Mouse (Mus musculus) hindbrain, embryonic 11.5 days (tissue): ENCODE results near the gene Slc24a2. TPM values are rescaled to one million over a fixed set of nuclear protein-coding genes. Genes with fewer than 3 reads are reported as not detected.

ENCODE experiments used
- ATAC-seq: fragments of 200-750 bp; cut with Nextera tagmentation; 2 replicates; pipeline ENCODE4 v1.8.0; 2017; ENCODE audit warnings: mild to moderate bottlenecking, moderate TSS enrichment, moderate library complexity; ENCODE audit not compliant: low FRiP score
- DNase-seq: peaks from one replicate; pipeline ENCODE4 v3.0.0-alpha.2; 2015; ENCODE audit warnings: low spot score
- H3K27ac ChIP-seq: fragments of 300-500 bp; sonication (generic); 2 replicates; pipeline ENCODE4 v1.5.1; 2014; ENCODE audit warnings: mild to moderate bottlenecking, low read depth, low read length
- H3K27me3 ChIP-seq: fragments of 300-500 bp; sonication (generic); 2 replicates; pipeline ENCODE4 v1.6.1; 2014; ENCODE audit warnings: mild to moderate bottlenecking, low read length, moderate library complexity, mixed read lengths; ENCODE audit not compliant: control insufficient read depth, insufficient read depth
- H3K36me3 ChIP-seq: fragments of 300-500 bp; sonication (generic); 2 replicates; pipeline ENCODE4 v1.6.1; 2014; ENCODE audit warnings: mild to moderate bottlenecking, low read length, moderate library complexity, mixed read lengths; ENCODE audit not compliant: control insufficient read depth, insufficient read depth
- H3K4me1 ChIP-seq: fragments of 300-500 bp; sonication (generic); replicated peaks from 2 replicates; pipeline ENCODE4 v1.6.1; 2014; ENCODE audit warnings: low read length, mixed read lengths; ENCODE audit not compliant: control insufficient read depth, insufficient read depth
- H3K4me2 ChIP-seq: fragments of 300-500 bp; sonication (generic); replicated peaks from 2 replicates; pipeline ENCODE4 v1.6.1; 2014; ENCODE audit warnings: mild to moderate bottlenecking, low read depth, low read length
- H3K4me3 ChIP-seq: fragments of 300-500 bp; sonication (generic); 2 replicates; pipeline ENCODE4 v1.5.1; 2014; ENCODE audit warnings: low read depth, low read length
- H3K9ac ChIP-seq: fragments of 300-500 bp; sonication (generic); 2 replicates; pipeline ENCODE4 v1.6.1; 2014; ENCODE audit warnings: low read depth, low read length
- H3K9me3 ChIP-seq: fragments of 300-500 bp; sonication (generic); 2 replicates; pipeline ENCODE4 v1.6.1; 2016; ENCODE audit warnings: low read length; ENCODE audit not compliant: control insufficient read depth
- WGBS: fragments of 180-500 bp; shearing (Covaris S2); extraction: QIAGEN DNeasy Blood & Tissue Kit; methylation state at CpG from one replicate; pipeline ENCODE4 v1.1.7; 2014; 5-methylcytosine and 5-hydroxymethylcytosine counted together
- polyA plus RNA-seq: library from polyadenylated mRNA; unstranded; fragments of >200 nt; fragmentation: Nextera tagmentation; extraction: Ambion mirVana; gene quantifications from 2 replicates; pipeline ENCODE4 v1.2.1, GENCODE M21; 2014

The Slc24a2 gene
- polyA plus RNA-seq, 1 experiment from 2014 or later: 0.36 TPM

GRCm38 (mm10) chr4:87093612-87094011, 136.7 kb downstream of the Slc24a2 start:
- Histone ChIP-seq H3K4me3 (no peak overlapping the region), H3K36me3 (no peaks in the 10 kb centered on the region), H3K27me3 (no peaks in the 10 kb centered on the region), H3K27ac (no peak overlapping the region), H3K4me2 (no peak overlapping the region), H3K4me1 (no peaks in the 10 kb centered on the region), H3K9ac (no peak overlapping the region), H3K9me3 (no peaks in the 10 kb centered on the region)
- DNase-seq (no peak), ATAC-seq (no peak)
- WGBS: 88% methylated on average over 3 of the region's 3 CpGs

- H3K4me2 ChIP-seq: no peak overlapping the region
- H3K4me3 ChIP-seq: no peak overlapping the region
- H3K36me3 ChIP-seq: no peaks in the 10 kb centered on the region
- no peaks in the 10 kb centered on the region for H3K27me3 ChIP-seq
- no peak overlapping the region for H3K9ac ChIP-seq
- ATAC-seq (no peak), DNase-seq (no peak)
- no peaks in the 10 kb centered on the region for H3K4me1 ChIP-seq
- no peak overlapping the region for H3K27ac ChIP-seq
- H3K9me3 ChIP-seq: no peaks in the 10 kb centered on the region
These were observed 139.4 kb downstream of the Slc24a2 start for GRCm38 (mm10) chr4:87090841-87091240.

DNA sequence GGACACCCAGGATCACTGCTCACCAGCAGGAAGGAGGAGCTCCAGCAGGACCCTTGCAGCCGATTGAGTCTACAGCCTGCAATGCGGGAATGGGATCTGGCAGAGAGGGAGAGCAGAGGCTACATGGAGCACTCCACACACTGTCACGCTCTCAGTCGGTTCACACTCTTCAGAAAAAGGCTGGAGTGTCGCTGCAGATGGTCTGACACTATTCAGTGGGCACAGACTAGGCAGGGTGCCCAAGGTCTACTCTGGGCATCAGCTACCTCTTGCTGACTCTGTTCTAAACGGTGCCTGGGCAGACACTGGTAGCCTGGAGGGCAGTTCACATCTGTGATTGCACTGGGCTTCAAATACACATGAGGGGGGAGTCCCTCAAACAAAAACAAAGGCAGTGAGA, 141.6 kb downstream of the Slc24a2 start:
- no peaks in the 10 kb centered on the region for H3K27me3 ChIP-seq
- no peaks in the 10 kb centered on the region for H3K9me3 ChIP-seq
- H3K36me3 ChIP-seq: no peaks in the 10 kb centered on the region
- DNase-seq (no peak), ATAC-seq (no peak)
- 80% methylated on average over 6 of the region's 6 CpGs for WGBS
- H3K27ac ChIP-seq: no peak overlapping the region
- no peak overlapping the region for H3K4me3 ChIP-seq
- no peaks in the 10 kb centered on the region for H3K4me1 ChIP-seq
- H3K4me2 ChIP-seq: no peak overlapping the region
- H3K9ac ChIP-seq: no peak overlapping the region

DNA sequence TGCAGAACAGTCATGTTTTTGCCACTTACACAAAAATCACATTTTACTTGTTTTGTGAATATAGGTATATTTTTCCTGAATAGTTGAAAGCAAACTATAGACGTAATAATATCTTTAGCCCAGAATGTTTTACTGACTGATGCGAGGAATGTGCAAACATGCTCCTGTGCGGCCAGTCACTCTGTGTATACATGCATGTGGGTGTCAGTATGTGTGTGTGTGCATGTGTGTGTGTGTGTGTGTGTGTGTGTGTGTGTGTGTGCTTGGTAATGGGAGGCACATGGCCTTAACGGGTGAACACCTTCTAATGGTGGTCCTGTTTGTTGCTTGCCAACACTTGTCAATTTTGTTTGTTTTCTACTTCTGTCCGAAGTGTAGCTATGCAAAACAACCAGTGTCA, 142.7 kb downstream of the Slc24a2 start:
- DNase-seq: no peak
- ATAC-seq: no peak
- no peak overlapping the region for H3K4me3 ChIP-seq
- H3K9ac ChIP-seq: no peak overlapping the region
- no peak overlapping the region for H3K4me2 ChIP-seq
- no peaks in the 10 kb centered on the region for H3K27me3 ChIP-seq
- no peaks in the 10 kb centered on the region for H3K9me3 ChIP-seq
- no peak overlapping the region for H3K27ac ChIP-seq
- WGBS: 91% methylated on average over 5 of the region's 5 CpGs
- H3K36me3 ChIP-seq: no peaks in the 10 kb centered on the region
- no peaks in the 10 kb centered on the region for H3K4me1 ChIP-seq

DNA sequence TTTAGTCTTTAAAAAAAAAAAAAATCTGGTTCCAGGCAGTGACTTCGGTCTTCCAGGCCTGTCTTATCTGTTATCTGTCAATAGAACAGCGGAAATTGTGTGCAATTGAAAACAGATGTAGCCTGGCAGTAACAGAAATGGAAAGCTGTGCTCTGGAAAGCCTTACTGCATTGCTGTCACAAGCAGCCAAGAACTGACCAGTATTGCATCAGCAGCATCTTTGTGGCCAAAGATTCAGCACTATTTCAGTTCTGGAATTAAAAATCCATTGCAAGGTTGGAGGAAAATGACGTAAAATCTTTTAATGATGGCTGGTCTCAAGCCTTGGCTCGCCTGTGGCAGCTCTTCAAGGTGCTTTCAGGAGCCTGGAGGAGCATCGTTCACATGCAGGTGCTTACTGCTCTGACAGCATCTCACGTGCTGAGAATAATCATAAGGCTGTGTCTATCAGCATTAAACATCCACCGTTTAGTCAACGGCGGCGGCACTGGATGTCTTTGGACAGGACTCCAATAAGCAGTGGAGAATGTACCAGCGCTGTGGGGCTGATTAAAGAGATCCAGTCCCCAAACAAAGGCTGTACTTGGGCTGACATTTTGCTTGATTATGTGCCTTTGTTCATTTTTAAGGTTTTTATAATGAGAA, 143.2 kb downstream of the Slc24a2 start:
- no peak overlapping the region for H3K9ac ChIP-seq

GRCm38 (mm10) chr4:87081321-87081720, 149.0 kb downstream of the Slc24a2 start:
- Histone ChIP-seq H3K4me2 (no peak overlapping the region), H3K9me3 (no peaks in the 10 kb centered on the region), H3K9ac (no peak overlapping the region), H3K4me3 (no peak overlapping the region), H3K27me3 (no peaks in the 10 kb centered on the region), H3K4me1 (no peaks in the 10 kb centered on the region), H3K36me3 (no peaks in the 10 kb centered on the region), H3K27ac (no peak overlapping the region)
- DNase-seq: no peak
- WGBS: 89% methylated on average over 6 of the region's 6 CpGs
- no peak for ATAC-seq

More for the DNA sequence above, 143.2 kb downstream of the Slc24a2 start:
- WGBS: 76% methylated on average over 11 of the region's 11 CpGs
- Histone ChIP-seq H3K4me1 (no peaks in the 10 kb centered on the region), H3K9me3 (no peaks in the 10 kb centered on the region), H3K4me2 (no peak overlapping the region), H3K4me3 (no peak overlapping the region), H3K36me3 (no peaks in the 10 kb centered on the region), H3K27me3 (no peaks in the 10 kb centered on the region), H3K27ac (no peak overlapping the region)
- DNase-seq (peak; percentile 6), ATAC-seq (no peak)

GRCm38 (mm10) chr4:87079305-87079704, 151.0 kb downstream of the Slc24a2 start:
- Histone ChIP-seq H3K4me3 (no peak overlapping the region), H3K4me2 (no peak overlapping the region), H3K9me3 (no peaks in the 10 kb centered on the region), H3K27me3 (no peaks in the 10 kb centered on the region), H3K36me3 (no peaks in the 10 kb centered on the region), H3K9ac (no peak overlapping the region), H3K4me1 (no peaks in the 10 kb centered on the region), H3K27ac (no peak overlapping the region)
- no peak for DNase-seq
- no peak for ATAC-seq
- WGBS: 79% methylated on average over 4 of the region's 4 CpGs

DNA sequence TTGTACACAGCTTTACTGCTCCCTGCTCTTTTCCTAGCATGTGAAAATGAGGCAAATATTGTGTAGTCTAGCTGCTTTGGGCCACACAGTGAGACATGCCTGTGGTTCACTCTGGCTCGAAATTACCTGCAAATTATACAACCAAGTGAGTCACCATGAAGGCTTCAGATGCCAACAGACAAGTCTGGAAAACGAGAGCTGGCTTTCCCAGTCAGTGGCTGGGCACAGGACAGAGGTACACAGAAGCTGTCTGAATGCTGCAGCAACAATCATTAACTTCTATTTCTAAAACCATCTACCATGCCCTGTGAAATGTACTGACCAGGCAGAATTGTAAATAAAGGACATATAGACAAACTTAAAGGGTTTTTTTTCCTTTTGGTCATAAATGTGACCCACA, 151.6 kb downstream of the Slc24a2 start:
- Histone ChIP-seq H3K36me3 (no peaks in the 10 kb centered on the region), H3K27me3 (no peaks in the 10 kb centered on the region), H3K4me1 (no peaks in the 10 kb centered on the region), H3K27ac (no peak overlapping the region), H3K4me3 (no peak overlapping the region), H3K9me3 (no peaks in the 10 kb centered on the region), H3K9ac (no peak overlapping the region), H3K4me2 (no peak overlapping the region)
- WGBS: 48% methylated on average over 2 of the region's 2 CpGs
- ATAC-seq: no peak
- DNase-seq: no peak

GRCm38 (mm10) chr4:87075761-87076160, 154.5 kb downstream of the Slc24a2 start:
- WGBS: 56% methylated on average over 3 of the region's 3 CpGs
- Histone ChIP-seq H3K9ac (no peak overlapping the region), H3K27ac (no peak overlapping the region), H3K4me3 (no peak overlapping the region), H3K4me1 (no peaks in the 10 kb centered on the region), H3K9me3 (no peaks in the 10 kb centered on the region), H3K27me3 (no peaks in the 10 kb centered on the region), H3K36me3 (no peaks in the 10 kb centered on the region), H3K4me2 (no peak overlapping the region)
- DNase-seq: no peak
- ATAC-seq: no peak
